Mouse (Mus musculus): Measurements from ENCODE around the gene Anxa6.

DNA sequence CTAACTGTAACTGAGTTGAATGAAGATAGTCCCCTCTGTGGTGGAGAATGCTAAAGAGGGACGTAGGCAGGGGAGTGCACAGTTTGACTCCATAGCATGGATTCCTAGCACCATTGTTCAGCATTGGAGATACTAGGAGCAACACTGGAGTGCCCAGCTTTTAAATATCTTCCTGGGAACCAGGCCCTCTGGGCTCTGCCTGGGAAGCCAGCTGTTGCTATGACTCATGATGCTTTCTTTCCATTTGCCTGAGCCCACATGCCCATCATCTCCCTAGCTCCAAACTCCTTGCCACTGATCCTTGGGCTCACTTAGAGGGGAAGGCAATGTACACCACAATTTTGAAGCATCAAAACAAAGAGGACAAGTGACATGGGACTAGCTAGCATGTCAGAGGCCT is 16.5 kb downstream of the Anxa6 start:
- no peak for TF ChIP-seq CTCF (IDR thresholded peaks at IDR 0.05; ENCODE audit: control insufficient read depth, insufficient read depth, low read length)
- TF ChIP-seq POLR2A (IDR thresholded peaks at IDR 0.05; ENCODE audit: borderline replicate concordance, control insufficient read depth, low read depth, low read length) = no peak
